Mouse (Mus musculus) liver, embryonic 11.5 days (tissue): ENCODE results near the gene Pth2. TPM values are rescaled to one million over a fixed set of nuclear protein-coding genes. Genes with fewer than 3 reads are reported as not detected.

ENCODE experiments used
- ATAC-seq: fragments of 200-750 bp; cut with Nextera tagmentation; replicated peaks from 2 replicates; pipeline ENCODE4 v1.8.0; 2017; ENCODE audit warnings: moderate number of reproducible peaks, mild to moderate bottlenecking, moderate TSS enrichment, moderate library complexity; ENCODE audit not compliant: low FRiP score
- DNase-seq: peaks from one replicate; pipeline ENCODE4 v3.0.0-alpha.2; 2017; ENCODE audit warnings: low spot score
- H3K27ac ChIP-seq: fragments of 300-500 bp; sonication (generic); 2 replicates; pipeline ENCODE4 v1.5.1; 2014; ENCODE audit warnings: mild to moderate bottlenecking, low read depth, low read length, control low read depth
- H3K27me3 ChIP-seq: fragments of 300-500 bp; sonication (generic); replicated peaks from 2 replicates; pipeline ENCODE4 v1.6.1; 2014; ENCODE audit warnings: low read length, mixed read lengths; ENCODE audit not compliant: control insufficient read depth, insufficient read depth
- H3K36me3 ChIP-seq: fragments of 300-500 bp; sonication (generic); 2 replicates; pipeline ENCODE4 v1.6.1; 2014; ENCODE audit warnings: mild to moderate bottlenecking, low read length, moderate library complexity, mixed read lengths; ENCODE audit not compliant: control insufficient read depth, insufficient read depth
- H3K4me1 ChIP-seq: fragments of 300-500 bp; sonication (generic); replicated peaks from 2 replicates; pipeline ENCODE4 v1.6.1; 2014; ENCODE audit warnings: low read length, mixed read lengths; ENCODE audit not compliant: control insufficient read depth, insufficient read depth
- H3K4me2 ChIP-seq: fragments of 300-500 bp; sonication (generic); 2 replicates; pipeline ENCODE4 v1.6.1; 2014; ENCODE audit warnings: mild to moderate bottlenecking, control low read depth, moderate library complexity
- H3K4me3 ChIP-seq: fragments of 300-500 bp; sonication (generic); 2 replicates; pipeline ENCODE4 v1.5.1; 2014; ENCODE audit warnings: low read depth, low read length, control low read depth
- H3K9ac ChIP-seq: fragments of 300-500 bp; sonication (generic); 2 replicates; pipeline ENCODE4 v1.6.1; 2014; ENCODE audit warnings: low read depth, low read length, control low read depth
- H3K9me3 ChIP-seq: fragments of 300-500 bp; sonication (generic); 2 replicates; pipeline ENCODE4 v1.6.1; 2016; ENCODE audit warnings: low read length, inconsistent platforms, mixed read lengths; ENCODE audit not compliant: control insufficient read depth
- WGBS: fragments of 180-500 bp; shearing (Covaris S2); extraction: QIAGEN DNeasy Blood & Tissue Kit; methylation state at CpG from one replicate; pipeline ENCODE4 v1.1.7; 2014; 5-methylcytosine and 5-hydroxymethylcytosine counted together
- microRNA-seq: library from miRNA; unstranded; fragments of <30 nt; microRNA quantifications from one replicate; pipeline ENCODE4, GENCODE M21; 2017; ENCODE audit warnings: borderline number of aligned reads
- polyA plus RNA-seq: library from polyadenylated mRNA; unstranded; fragments of >200 nt; fragmentation: Nextera tagmentation; extraction: Ambion mirVana; gene quantifications from 2 replicates; pipeline ENCODE4 v1.2.1, GENCODE M21; 2014

Gene Pth2
- polyA plus RNA-seq, 1 experiment from 2014 or later, result not detected

DNA sequence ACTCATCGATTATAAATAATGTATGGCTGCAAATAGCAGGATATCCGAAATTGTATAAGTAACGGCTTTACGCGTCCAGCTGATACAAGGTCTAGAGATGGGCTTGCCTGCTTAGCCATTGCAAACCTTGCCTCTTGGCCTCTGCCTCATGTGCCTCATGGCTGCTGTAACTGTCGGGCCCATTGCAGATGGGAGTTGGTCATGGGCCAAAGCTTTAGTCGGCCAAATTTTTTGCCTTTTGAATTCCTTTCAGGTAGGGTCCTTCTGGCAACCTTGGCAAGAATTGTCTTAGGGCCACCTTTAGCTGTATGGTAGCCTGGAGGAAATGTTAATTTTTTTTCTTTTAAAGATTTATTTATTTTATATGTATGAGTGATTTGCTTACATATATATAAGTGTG lies 44.0 kb downstream of the Pth2 start:
- 92% methylated on average over 7 of the region's 7 CpGs for WGBS
- Histone ChIP-seq H3K36me3 (peaks cover 38% of the 10 kb centered on the region), H3K4me2 (no peak overlapping the region), H3K9me3 (no peaks in the 10 kb centered on the region), H3K27me3 (no peaks in the 10 kb centered on the region), H3K4me1 (no peaks in the 10 kb centered on the region), H3K27ac (no peak overlapping the region), H3K9ac (no peak overlapping the region), H3K4me3 (no peak overlapping the region)
- ATAC-seq (no peak), DNase-seq (no peak)

DNA sequence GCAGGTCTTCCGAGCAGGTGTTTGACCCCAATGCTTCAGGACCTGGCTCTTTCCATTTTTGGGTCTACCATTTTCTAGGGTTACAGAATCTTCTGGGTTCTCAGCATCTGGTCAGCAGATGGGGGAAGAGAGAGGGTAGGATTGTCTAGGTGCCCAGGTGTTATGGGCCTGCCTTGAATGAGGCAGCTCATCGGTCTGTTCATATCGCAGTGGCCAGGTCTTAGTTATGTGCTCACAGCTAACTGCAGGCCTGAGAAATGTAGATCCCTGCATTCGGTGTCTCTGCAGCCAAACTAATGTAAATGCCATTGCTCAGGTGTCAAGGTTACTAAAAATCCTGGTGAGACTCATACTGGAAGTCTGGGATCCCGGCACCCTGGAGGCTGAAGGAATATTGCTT lies 45.6 kb downstream of the Pth2 start:
- Histone ChIP-seq H3K4me1 (no peaks in the 10 kb centered on the region), H3K36me3 (peaks cover 37% of the 10 kb centered on the region), H3K27me3 (no peaks in the 10 kb centered on the region), H3K9ac (no peak overlapping the region), H3K27ac (no peak overlapping the region), H3K4me3 (no peak overlapping the region), H3K4me2 (no peak overlapping the region), H3K9me3 (no peaks in the 10 kb centered on the region)
- ATAC-seq (no peak), DNase-seq (no peak)
- WGBS, result 91% methylated on average over 5 of the region's 5 CpGs

DNA sequence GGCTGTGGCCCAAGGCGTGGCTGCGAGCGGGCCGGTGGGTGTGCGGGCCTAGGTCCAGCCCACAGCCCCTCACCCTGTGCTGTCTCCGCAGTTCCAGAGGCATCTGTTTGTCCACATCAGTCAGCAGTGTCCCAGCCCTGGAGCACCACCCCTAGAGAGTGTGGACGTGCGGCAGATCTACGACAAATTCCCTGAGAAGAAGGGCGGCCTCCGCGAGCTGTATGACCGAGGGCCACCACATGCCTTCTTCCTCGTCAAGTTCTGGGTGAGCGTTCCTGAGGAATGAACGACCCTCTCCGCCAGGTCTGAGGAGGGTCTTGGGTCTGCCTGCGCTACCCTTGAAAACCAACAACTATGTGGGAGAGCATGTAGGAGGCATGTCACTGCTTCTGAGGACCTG lies 47.8 kb downstream of the Pth2 start:
- no peaks in the 10 kb centered on the region for H3K27me3 ChIP-seq
- peaks cover 4% of the 10 kb centered on the region for H3K4me1 ChIP-seq
- no peaks in the 10 kb centered on the region for H3K9me3 ChIP-seq
- H3K4me2 ChIP-seq, result no peak overlapping the region
- ATAC-seq (no peak), DNase-seq (no peak)
- 92% methylated on average over 18 of the region's 18 CpGs for WGBS
- H3K36me3 ChIP-seq, result peaks cover 42% of the 10 kb centered on the region
- no peak overlapping the region for H3K27ac ChIP-seq
- H3K9ac ChIP-seq, result no peak overlapping the region
- no peak overlapping the region for H3K4me3 ChIP-seq

DNA sequence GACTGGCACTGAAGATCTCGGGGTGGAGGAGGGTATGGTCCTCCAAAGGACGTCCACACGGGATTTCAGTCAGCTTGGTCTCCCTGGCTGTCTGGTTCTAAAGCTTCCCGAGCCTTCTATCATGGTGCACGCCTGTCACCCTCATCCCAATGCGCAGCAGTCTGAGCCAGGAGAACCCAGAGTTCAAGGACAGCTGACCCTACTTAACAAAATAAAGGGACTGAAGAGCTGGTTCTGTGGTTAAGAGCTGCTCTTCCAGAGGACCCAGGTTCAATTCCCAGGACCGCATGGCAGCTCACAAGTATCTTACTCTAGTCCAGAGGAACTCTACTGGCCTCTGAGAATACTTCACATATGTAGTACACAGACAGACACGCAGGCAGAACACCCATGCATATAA lies 48.3 kb downstream of the Pth2 start:
- 84% methylated on average over 8 of the region's 8 CpGs for WGBS
- Histone ChIP-seq H3K4me1 (peaks cover 8% of the 10 kb centered on the region), H3K36me3 (peaks cover 42% of the 10 kb centered on the region), H3K27ac (no peak overlapping the region), H3K4me3 (no peak overlapping the region), H3K9me3 (no peaks in the 10 kb centered on the region), H3K9ac (no peak overlapping the region; the same call in 1 of the 2 replicates), H3K4me2 (no peak overlapping the region), H3K27me3 (no peaks in the 10 kb centered on the region)
- DNase-seq, result no peak
- ATAC-seq, result no peak

DNA sequence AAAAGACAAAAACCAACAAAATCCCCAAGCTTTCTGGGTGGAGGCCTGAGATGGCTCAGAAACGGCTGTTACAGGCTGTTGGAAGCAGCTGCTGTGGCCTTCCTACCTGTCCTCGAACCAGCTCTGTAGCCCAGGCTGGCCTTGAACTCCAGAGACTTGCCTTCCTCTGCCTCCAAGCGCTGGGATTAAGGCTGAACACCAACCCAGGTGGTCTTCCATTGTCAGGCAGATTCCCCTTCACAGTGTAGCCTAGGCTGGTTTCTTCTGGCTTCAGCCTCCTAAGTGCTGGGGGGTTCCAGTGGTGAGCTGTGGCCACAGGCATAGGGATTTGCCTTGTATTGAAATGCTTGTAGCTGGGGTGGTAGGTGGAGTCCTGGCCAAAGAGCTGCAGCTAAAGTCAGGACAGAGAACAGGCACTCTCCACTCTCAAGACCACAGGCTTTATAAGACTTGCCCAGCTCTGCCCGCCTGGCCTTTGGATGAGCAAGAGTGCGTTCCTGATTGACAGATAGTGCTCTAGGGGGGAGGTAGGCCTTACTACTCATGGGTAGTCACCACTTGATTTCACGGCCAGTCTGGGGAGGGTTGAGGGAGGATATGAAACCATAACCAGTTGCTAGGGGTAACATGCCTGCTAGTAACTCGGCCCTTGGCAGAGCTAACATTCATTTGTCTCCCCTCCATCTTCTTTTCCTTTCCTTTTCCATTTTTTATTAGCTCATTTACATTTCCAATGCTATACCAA lies 48.8 kb downstream of the Pth2 start:
- H3K36me3 ChIP-seq, result peaks cover 40% of the 10 kb centered on the region
- H3K9ac ChIP-seq, result no peak overlapping the region; the same call in 1 of the 2 replicates
- no peak overlapping the region for H3K4me3 ChIP-seq
- H3K27ac ChIP-seq, result no peak overlapping the region
- no peak overlapping the region for H3K4me2 ChIP-seq
- 80% methylated on average over 7 of the region's 7 CpGs for WGBS
- no peaks in the 10 kb centered on the region for H3K27me3 ChIP-seq
- no peaks in the 10 kb centered on the region for H3K9me3 ChIP-seq
- peaks cover 14% of the 10 kb centered on the region for H3K4me1 ChIP-seq
- no peak for DNase-seq
- ATAC-seq, result no peak

DNA sequence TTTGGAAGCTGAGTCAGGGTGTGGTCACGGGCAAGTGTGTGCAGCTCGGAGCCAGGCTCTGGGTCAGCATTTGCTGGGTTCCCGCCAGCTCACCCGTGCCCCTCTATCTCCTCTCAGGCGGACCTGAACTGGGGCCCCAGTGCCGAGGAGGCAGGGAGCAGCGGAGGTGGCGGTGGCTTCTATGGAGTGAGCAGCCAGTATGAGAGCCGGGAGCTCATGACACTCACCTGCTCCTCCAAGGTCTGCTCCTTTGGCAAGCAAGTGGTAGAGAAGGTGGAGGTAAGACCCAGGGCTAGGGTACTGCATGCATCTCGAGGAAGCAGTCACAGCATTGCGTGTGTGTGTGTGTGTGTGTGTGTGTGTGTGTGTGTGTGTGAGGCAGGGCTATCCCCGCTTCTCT lies 50.4 kb downstream of the Pth2 start:
- Histone ChIP-seq H3K9me3 (no peaks in the 10 kb centered on the region), H3K27ac (no peak overlapping the region), H3K27me3 (0 out of 2 replicates have a peak, but pooled peaks cover 4% of the 10 kb centered on the region), H3K36me3 (peaks cover 31% of the 10 kb centered on the region), H3K9ac (no peak overlapping the region), H3K4me3 (no peak overlapping the region), H3K4me2 (no peak overlapping the region), H3K4me1 (peaks cover 19% of the 10 kb centered on the region)
- WGBS, result 84% methylated on average over 12 of the region's 12 CpGs
- DNase-seq (no peak), ATAC-seq (no peak)

Small RNA genes lying within 50 kb of the gene (microRNA-seq; reads per million reads assigned to microRNA genes)
- not detected for gene Mir7055

Other genes with a start within 250 kb of the Pth2 start
- gene Tsks, start 237.8 kb upstream of the Pth2 start, polyA plus RNA-seq, result 0.10 TPM in 1 of 2 replicates, not detected in the other
- 8.2 and 8.5 TPM in 2 replicates for gene Cpt1c, start 206.1 kb upstream of the Pth2 start, polyA plus RNA-seq
- gene Prmt1, start 194.4 kb upstream of the Pth2 start, polyA plus RNA-seq, result 175 and 186 TPM in 2 replicates
- gene Irf3, start 183.3 kb upstream of the Pth2 start, polyA plus RNA-seq, result 76.2 and 88.4 TPM in 2 replicates
- gene Bcl2l12, start 182.3 kb upstream of the Pth2 start, polyA plus RNA-seq, result 39.6 and 41.1 TPM in 2 replicates
- gene Scaf1, start 164.6 kb upstream of the Pth2 start, polyA plus RNA-seq, result 37.5 and 40.1 TPM in 2 replicates
- 19.3 and 21.6 TPM in 2 replicates for gene Rras, start 163.0 kb upstream of the Pth2 start, polyA plus RNA-seq
- gene Prr12, start 128.1 kb upstream of the Pth2 start, polyA plus RNA-seq, result 7.3 and 8.7 TPM in 2 replicates
- 60.9 and 63.0 TPM in 2 replicates for gene Nosip, start 118.6 kb upstream of the Pth2 start, polyA plus RNA-seq
- 12.0 and 12.4 TPM in 2 replicates for gene Prrg2, start 118.3 kb upstream of the Pth2 start, polyA plus RNA-seq
- 146 and 163 TPM in 2 replicates for gene Rcn3, start 88.8 kb upstream of the Pth2 start, polyA plus RNA-seq
- 33.2 and 33.8 TPM in 2 replicates for gene Fcgrt, start 77.1 kb upstream of the Pth2 start, polyA plus RNA-seq
- 2,085 and 2,209 TPM in 2 replicates for gene Rps11, start 56.6 kb upstream of the Pth2 start, polyA plus RNA-seq
- gene Rpl13a, start 52.2 kb upstream of the Pth2 start, polyA plus RNA-seq, result 1,710 and 1,879 TPM in 2 replicates
- gene Gm45713, start 44.8 kb upstream of the Pth2 start, polyA plus RNA-seq, result 0.41 and 1.1 TPM in 2 replicates
- 9.7 and 10.5 TPM in 2 replicates for gene Flt3l, start 44.6 kb upstream of the Pth2 start, polyA plus RNA-seq
- gene Pih1d1, start 26.7 kb upstream of the Pth2 start, polyA plus RNA-seq, result 86.2 and 87.7 TPM in 2 replicates
- gene Aldh16a1, start 26.4 kb upstream of the Pth2 start, polyA plus RNA-seq, result 56.0 and 60.6 TPM in 2 replicates
- gene Slc17a7, start 17.0 kb upstream of the Pth2 start, polyA plus RNA-seq, result 0.57 and 0.74 TPM in 2 replicates
- gene Gfy, start 1.4 kb upstream of the Pth2 start, polyA plus RNA-seq, result not detected in 2 replicates
- gene Ccdc155, start 23.9 kb downstream of the Pth2 start, polyA plus RNA-seq, result 0.17 and 0.53 TPM in 2 replicates
- 2.8 TPM in 2 replicates for gene Dkkl1, start 31.2 kb downstream of the Pth2 start, polyA plus RNA-seq
- 69.3 and 75.9 TPM in 2 replicates for gene Tead2, start 34.8 kb downstream of the Pth2 start, polyA plus RNA-seq
- gene Cd37, start 58.1 kb downstream of the Pth2 start, polyA plus RNA-seq, result 14.4 and 19.5 TPM in 2 replicates
- gene Slc6a16, start 60.1 kb downstream of the Pth2 start, polyA plus RNA-seq, result 0.19 TPM in 1 of 2 replicates, not detected in the other
- gene Slc6a21, start 96.5 kb downstream of the Pth2 start, polyA plus RNA-seq, result not detected in 2 replicates
- 2.3 and 3.9 TPM in 2 replicates for gene Trpm4, start 152.8 kb downstream of the Pth2 start, polyA plus RNA-seq
- 0.12 and 0.30 TPM in 2 replicates for gene Hrc, start 154.3 kb downstream of the Pth2 start, polyA plus RNA-seq
- gene Ppfia3, start 186.0 kb downstream of the Pth2 start, polyA plus RNA-seq, result 2.0 and 2.1 TPM in 2 replicates
- 0.35 TPM in 1 of 2 replicates, not detected in the other for gene Lin7b, start 189.6 kb downstream of the Pth2 start, polyA plus RNA-seq
- gene Snrnp70, start 214.7 kb downstream of the Pth2 start, polyA plus RNA-seq, result 51.6 and 64.4 TPM in 2 replicates
- gene Kcna7, start 224.7 kb downstream of the Pth2 start, polyA plus RNA-seq, result 0.18 TPM in 1 of 2 replicates, not detected in the other
- 2.0 and 2.5 TPM in 2 replicates for gene Ntf5, start 232.7 kb downstream of the Pth2 start, polyA plus RNA-seq
- 0.26 TPM in 1 of 2 replicates, not detected in the other for gene Lhb, start 239.8 kb downstream of the Pth2 start, polyA plus RNA-seq